Mouse (Mus musculus): Measurements from ENCODE around the gene Tsfm. TPM values are rescaled to one million over a fixed set of nuclear protein-coding genes. Genes with fewer than 3 reads are reported as not detected.
A peak's percentile ranks its signal among the peaks of the same experiment; 100 is the strongest.

Gene Tsfm
- polyA plus RNA-seq, 1 experiment from 2014 or later: 42.4 TPM

DNA sequence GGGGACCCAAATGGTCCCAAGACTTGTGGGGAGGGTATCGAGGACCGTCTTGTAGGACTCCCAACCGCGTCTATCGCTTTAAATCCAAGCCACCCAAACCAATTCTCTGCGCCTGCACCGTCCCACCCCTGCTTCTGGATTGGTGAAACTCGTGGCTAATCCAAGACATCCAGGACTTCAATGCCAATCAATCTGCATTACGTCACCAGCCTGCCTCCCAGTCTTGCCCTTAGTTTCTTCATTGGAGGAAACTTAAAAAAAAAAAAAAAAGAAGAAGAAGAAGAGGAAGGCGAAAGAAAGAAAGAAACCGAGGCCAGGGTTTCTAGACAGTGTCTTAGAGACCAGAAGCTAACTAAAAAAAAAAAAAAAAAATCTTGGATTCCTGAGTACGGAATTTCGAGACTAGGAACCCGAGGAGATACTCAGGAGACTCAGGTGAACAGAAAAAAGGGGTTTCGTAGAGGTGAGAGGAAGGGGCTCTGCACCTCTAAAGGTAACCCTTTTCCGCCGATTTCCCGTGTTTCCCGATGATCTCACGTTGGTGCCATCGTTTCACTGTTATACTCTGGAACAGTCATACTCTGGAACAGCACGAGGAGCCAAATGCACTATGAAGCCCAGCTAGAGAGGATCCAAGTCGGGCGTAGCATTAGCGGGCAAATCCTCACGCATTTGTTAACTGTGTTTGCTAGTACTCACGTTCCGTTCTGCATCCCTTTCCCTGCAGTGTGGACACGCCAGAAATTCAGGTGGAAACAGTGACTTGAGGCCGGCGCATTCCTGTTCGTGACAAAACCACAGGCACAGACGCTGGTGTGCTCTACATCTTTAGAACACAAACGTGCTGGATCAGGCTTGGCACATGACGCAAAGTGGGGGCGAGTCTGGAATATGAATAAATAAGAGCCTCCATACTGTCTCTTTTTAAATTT lies 39.8 kb upstream of the Tsfm start, which contains the start of gene Tspan31:
Gene Tspan31 (minus strand): TSS at position 75 of the 932 bp plus-strand sequence.
- 1% methylated on average over 36 of the region's 36 CpGs for WGBS
- Histone ChIP-seq H3K9ac (ENCODE audit: low read depth, low read length) (peak within 1 kb of the TSS; percentile 68), H3K27me3 (replicated peaks; ENCODE audit: control insufficient read depth, insufficient read depth, low read length) (peaks cover 2% of the 10 kb centered on the region; the same call in 1 of the 2 replicates), H3K36me3 (ENCODE audit: control insufficient read depth, insufficient read depth) (peaks cover 31% of the 10 kb centered on the region), H3K4me3 (ENCODE audit: low read depth, low read length) (peak within 1 kb of the TSS; percentile 83), H3K4me1 (replicated peaks; ENCODE audit: control insufficient read depth, insufficient read depth, low read length) (0 out of 2 replicates have a peak, but pooled peaks cover 8% of the 10 kb centered on the region), H3K27ac (ENCODE audit: low read depth, low read length) (peak within 1 kb of the TSS; percentile 90), H3K4me2 (replicated peaks; ENCODE audit: low read depth) (peak within 1 kb of the TSS; percentile 89), H3K9me3 (ENCODE audit: control insufficient read depth) (no peaks in the 10 kb centered on the region)
- peak; percentile 82 for ATAC-seq
- TF ChIP-seq CTCF (IDR thresholded peaks at IDR 0.05; ENCODE audit: low read depth): no peak

GRCm38 (mm10) chr10:127069281-127070189 lies 38.9 kb upstream of the Tsfm start:
- Histone ChIP-seq H3K9me3 (ENCODE audit: control insufficient read depth) (no peaks in the 10 kb centered on the region), H3K9ac (ENCODE audit: low read depth, low read length) (peak overlapping the region; percentile 68), H3K36me3 (ENCODE audit: control insufficient read depth, insufficient read depth) (peaks cover 35% of the 10 kb centered on the region), H3K4me1 (replicated peaks; ENCODE audit: control insufficient read depth, insufficient read depth, low read length) (0 out of 2 replicates have a peak, but pooled peaks cover 8% of the 10 kb centered on the region), H3K27me3 (replicated peaks; ENCODE audit: control insufficient read depth, insufficient read depth, low read length) (no peaks in the 10 kb centered on the region), H3K4me2 (replicated peaks; ENCODE audit: low read depth) (peak overlapping the region; percentile 89), H3K4me3 (ENCODE audit: low read depth, low read length) (peak overlapping the region; percentile 83), H3K27ac (ENCODE audit: low read depth, low read length) (peak overlapping the region; percentile 90)
- 5% methylated on average over 30 of the region's 30 CpGs for WGBS
- TF ChIP-seq CTCF (IDR thresholded peaks at IDR 0.05; ENCODE audit: low read depth): no peak
- peak; percentile 3; the same call in 1 of the 2 replicates for ATAC-seq

GRCm38 (mm10) chr10:127068360-127069038 lies 37.9 kb upstream of the Tsfm start:
- Histone ChIP-seq H3K4me1 (replicated peaks; ENCODE audit: control insufficient read depth, insufficient read depth, low read length) (0 out of 2 replicates have a peak, but pooled peaks cover 12% of the 10 kb centered on the region), H3K9me3 (ENCODE audit: control insufficient read depth) (no peaks in the 10 kb centered on the region), H3K27me3 (replicated peaks; ENCODE audit: control insufficient read depth, insufficient read depth, low read length) (no peaks in the 10 kb centered on the region), H3K4me3 (ENCODE audit: low read depth, low read length) (no peak overlapping the region), H3K4me2 (replicated peaks; ENCODE audit: low read depth) (peak overlapping the region; percentile 89; the same call in 1 of the 2 replicates), H3K36me3 (ENCODE audit: control insufficient read depth, insufficient read depth) (peaks cover 35% of the 10 kb centered on the region), H3K27ac (ENCODE audit: low read depth, low read length) (peak overlapping the region; percentile 90), H3K9ac (ENCODE audit: low read depth, low read length) (peak overlapping the region; percentile 13; the same call in 1 of the 2 replicates)
- 63% methylated on average over 9 of the region's 9 CpGs for WGBS
- no peak for TF ChIP-seq CTCF (IDR thresholded peaks at IDR 0.05; ENCODE audit: low read depth)
- no peak for ATAC-seq

DNA sequence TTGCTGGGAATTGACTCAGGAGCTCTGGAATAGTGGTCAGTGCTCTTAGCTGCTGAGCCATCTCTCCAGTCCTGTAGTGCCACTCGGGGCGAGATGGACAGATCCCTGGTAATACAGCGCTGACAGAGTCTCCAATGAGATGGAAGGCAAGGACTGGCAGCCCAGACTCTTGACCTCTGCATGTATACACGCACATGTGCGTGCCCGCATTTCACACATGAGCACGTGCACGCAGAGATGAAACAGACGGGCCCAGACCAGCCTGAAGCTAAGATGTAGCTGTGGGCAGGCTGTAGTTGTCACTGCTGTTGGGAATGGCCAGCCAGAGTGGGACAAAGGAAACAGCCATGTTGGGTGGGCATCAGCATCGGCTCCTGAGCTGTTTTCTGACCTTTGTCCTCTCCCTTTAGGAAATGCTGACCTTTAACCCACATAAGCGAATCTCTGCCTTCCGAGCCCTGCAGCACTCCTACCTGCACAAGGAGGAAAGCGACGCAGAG lies 35.9 kb upstream of the Tsfm start:
- 79% methylated on average over 14 of the region's 14 CpGs for WGBS
- ATAC-seq: no peak
- H3K4me1 ChIP-seq (replicated peaks; ENCODE audit: control insufficient read depth, insufficient read depth, low read length): 0 out of 2 replicates have a peak, but pooled peaks cover 12% of the 10 kb centered on the region
- H3K9me3 ChIP-seq (ENCODE audit: control insufficient read depth): no peaks in the 10 kb centered on the region
- peak overlapping the region; percentile 17 for H3K27ac ChIP-seq (ENCODE audit: low read depth, low read length)
- no peak overlapping the region for H3K4me2 ChIP-seq (replicated peaks; ENCODE audit: low read depth)
- H3K4me3 ChIP-seq (ENCODE audit: low read depth, low read length): no peak overlapping the region
- peaks cover 35% of the 10 kb centered on the region for H3K36me3 ChIP-seq (ENCODE audit: control insufficient read depth, insufficient read depth)
- H3K9ac ChIP-seq (ENCODE audit: low read depth, low read length): no peak overlapping the region
- no peaks in the 10 kb centered on the region for H3K27me3 ChIP-seq (replicated peaks; ENCODE audit: control insufficient read depth, insufficient read depth, low read length)
- TF ChIP-seq CTCF (IDR thresholded peaks at IDR 0.05; ENCODE audit: low read depth): no peak

GRCm38 (mm10) chr10:127065981-127066380 lies 35.3 kb upstream of the Tsfm start:
- ATAC-seq: no peak
- TF ChIP-seq CTCF (IDR thresholded peaks at IDR 0.05; ENCODE audit: low read depth): no peak
- WGBS: 41% methylated on average over 9 of the region's 9 CpGs
- no peak overlapping the region for H3K4me3 ChIP-seq (ENCODE audit: low read depth, low read length)
- H3K4me2 ChIP-seq (replicated peaks; ENCODE audit: low read depth): no peak overlapping the region
- H3K27ac ChIP-seq (ENCODE audit: low read depth, low read length): 0 out of 2 replicates have a peak overlapping the region, but pooled peaks have one; percentile 29
- H3K36me3 ChIP-seq (ENCODE audit: control insufficient read depth, insufficient read depth): peaks cover 35% of the 10 kb centered on the region
- H3K9ac ChIP-seq (ENCODE audit: low read depth, low read length): no peak overlapping the region
- H3K27me3 ChIP-seq (replicated peaks; ENCODE audit: control insufficient read depth, insufficient read depth, low read length): no peaks in the 10 kb centered on the region
- H3K9me3 ChIP-seq (ENCODE audit: control insufficient read depth): no peaks in the 10 kb centered on the region
- 0 out of 2 replicates have a peak, but pooled peaks cover 9% of the 10 kb centered on the region for H3K4me1 ChIP-seq (replicated peaks; ENCODE audit: control insufficient read depth, insufficient read depth, low read length)

Data from intestine, postnatal 0 days (tissue).